Mouse (Mus musculus) embryonic fibroblast, embryonic 13.5 days (primary cell): ENCODE results near the gene Ntrk3.

ENCODE experiments used
- CTCF ChIP-seq: IDR thresholded peaks from 2 replicates; pipeline ENCODE4 v1.5.1; 2011; ENCODE audit warnings: mild to moderate bottlenecking, control low read depth, low read length, moderate library complexity, borderline replicate concordance; ENCODE audit not compliant: insufficient read depth
- POLR2A ChIP-seq: IDR thresholded peaks from 2 replicates; pipeline ENCODE4 v1.6.1; 2011; ENCODE audit warnings: low read depth, mild to moderate bottlenecking, control low read depth, low read length, moderate library complexity

- TF ChIP-seq CTCF: no peak
- TF ChIP-seq POLR2A: no peak
Measured at GRCm38 (mm10) chr7:78778741-78779140, 40.9 kb upstream of the Ntrk3 start.
